Comparison of ENCODE assay signal across 8 mouse cellular contexts in the genomic region with DNA sequence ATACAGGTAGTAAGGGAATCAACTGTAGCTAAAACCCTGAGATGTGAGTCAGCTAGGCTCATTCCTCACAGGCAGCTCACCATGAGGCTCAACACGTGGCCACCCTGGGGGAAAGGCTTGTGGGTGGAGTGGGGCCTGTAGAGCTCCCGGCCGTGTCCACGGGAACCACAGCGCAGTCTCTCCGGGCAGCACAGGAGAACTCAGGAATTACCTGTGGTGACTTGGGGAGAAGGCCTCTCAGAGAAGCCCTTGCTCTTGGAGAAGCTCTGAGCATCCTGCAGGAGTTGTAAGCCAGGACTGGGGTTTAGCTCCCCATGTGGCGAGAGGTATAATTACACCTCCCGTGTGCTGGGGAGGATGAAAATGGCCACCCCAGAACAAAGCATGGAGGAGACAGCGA. TPM values are rescaled to one million over a fixed set of nuclear protein-coding genes. Genes with fewer than 3 reads are reported as not detected.
A peak's percentile ranks its signal among the peaks of the same experiment; 100 is the strongest.
DNase-seq lines count a peak whose midpoint lies in the region; ATAC-seq and TF ChIP-seq lines count a peak whose summit lies in the region.

No protein-coding gene starts in this region.

- no peaks in the 10 kb centered on the region for H3K36me3 ChIP-seq in hindbrain, embryonic 11.5 days (ENCODE audit: control insufficient read depth, insufficient read depth, low read length)
- no peaks in the 10 kb centered on the region for H3K36me3 ChIP-seq in hindbrain, embryonic 12.5 days
- no peaks in the 10 kb centered on the region for H3K36me3 ChIP-seq in E14TG2a.4 (ENCODE audit: insufficient read depth, low read length)
- H3K36me3 ChIP-seq in forebrain, embryonic 15.5 days = no peaks in the 10 kb centered on the region
- H3K36me3 ChIP-seq in intestine, embryonic 15.5 days = no peaks in the 10 kb centered on the region
- H3K36me3 ChIP-seq in lung, embryonic 14.5 days (ENCODE audit: insufficient read depth) = no peaks in the 10 kb centered on the region

- TF ChIP-seq CTCF in E14TG2a.4 (conservative IDR thresholded peaks at IDR 0.05; ENCODE audit: low read length) = peak; percentile 99
- TF ChIP-seq CTCF in lung, embryonic 14.5 days (IDR thresholded peaks at IDR 0.05; ENCODE audit: low read depth) = peak; percentile 91

- H3K4me2 ChIP-seq in hindbrain, embryonic 11.5 days (replicated peaks; ENCODE audit: low read depth, low read length) = no peak overlapping the region
- H3K4me2 ChIP-seq in hindbrain, embryonic 12.5 days (replicated peaks) = no peak overlapping the region; the same call in 1 of the 2 replicates
- H3K4me2 ChIP-seq in forebrain, embryonic 15.5 days (replicated peaks) = no peak overlapping the region
- no peak overlapping the region for H3K4me2 ChIP-seq in intestine, embryonic 15.5 days (replicated peaks)
- H3K4me2 ChIP-seq in lung, embryonic 14.5 days = no peak overlapping the region

- no peak overlapping the region for H3K4me3 ChIP-seq in hindbrain, embryonic 11.5 days (ENCODE audit: low read depth, low read length)
- H3K4me3 ChIP-seq in hindbrain, embryonic 12.5 days = no peak overlapping the region
- H3K4me3 ChIP-seq in E14TG2a.4 (replicated peaks; ENCODE audit: low read length) = 0 out of 2 replicates have a peak overlapping the region, but pooled peaks have one; percentile 1
- H3K4me3 ChIP-seq in forebrain, embryonic 15.5 days = no peak overlapping the region
- no peak overlapping the region for H3K4me3 ChIP-seq in intestine, embryonic 15.5 days (replicated peaks)
- H3K4me3 ChIP-seq in lung, embryonic 14.5 days (ENCODE audit: low read depth, low read length) = no peak overlapping the region

- DNase-seq in hindbrain, embryonic 11.5 days (ENCODE audit: low spot score) = peak; percentile 81
- peak; percentile 79 to 80 for DNase-seq in cerebellum, adult 18-20 months
- peak; percentile 88 for DNase-seq in lung, embryonic 14.5 days
- peak; percentile 85 for DNase-seq in retina, postnatal 1 day

- H3K4me1 ChIP-seq in hindbrain, embryonic 11.5 days (replicated peaks; ENCODE audit: control insufficient read depth, insufficient read depth, low read length) = no peaks in the 10 kb centered on the region
- peaks cover 6% of the 10 kb centered on the region for H3K4me1 ChIP-seq in hindbrain, embryonic 12.5 days
- peaks cover 84% of the 10 kb centered on the region for H3K4me1 ChIP-seq in E14TG2a.4 (replicated peaks; ENCODE audit: low read depth, low read length)
- H3K4me1 ChIP-seq in forebrain, embryonic 15.5 days = peaks cover 6% of the 10 kb centered on the region
- H3K4me1 ChIP-seq in intestine, embryonic 15.5 days (replicated peaks) = peaks cover 18% of the 10 kb centered on the region
- peaks cover 6% of the 10 kb centered on the region for H3K4me1 ChIP-seq in lung, embryonic 14.5 days (ENCODE audit: insufficient read depth)

- H3K9me3 ChIP-seq in hindbrain, embryonic 11.5 days (ENCODE audit: control insufficient read depth, low read length) = no peaks in the 10 kb centered on the region
- H3K9me3 ChIP-seq in hindbrain, embryonic 12.5 days (replicated peaks) = no peaks in the 10 kb centered on the region
- no peaks in the 10 kb centered on the region for H3K9me3 ChIP-seq in E14TG2a.4 (ENCODE audit: low read length)
- no peaks in the 10 kb centered on the region for H3K9me3 ChIP-seq in forebrain, embryonic 15.5 days
- H3K9me3 ChIP-seq in intestine, embryonic 15.5 days = no peaks in the 10 kb centered on the region
- H3K9me3 ChIP-seq in lung, embryonic 14.5 days (ENCODE audit: low read depth, low read length) = no peaks in the 10 kb centered on the region

- H3K9ac ChIP-seq in hindbrain, embryonic 11.5 days (ENCODE audit: low read depth, low read length) = no peak overlapping the region
- no peak overlapping the region for H3K9ac ChIP-seq in hindbrain, embryonic 12.5 days
- H3K9ac ChIP-seq in forebrain, embryonic 15.5 days (replicated peaks) = no peak overlapping the region
- no peak overlapping the region for H3K9ac ChIP-seq in intestine, embryonic 15.5 days
- H3K9ac ChIP-seq in lung, embryonic 14.5 days = no peak overlapping the region

- no peak overlapping the region for H3K27ac ChIP-seq in hindbrain, embryonic 11.5 days (ENCODE audit: low read depth, low read length)
- H3K27ac ChIP-seq in hindbrain, embryonic 12.5 days = no peak overlapping the region
- no peak overlapping the region for H3K27ac ChIP-seq in forebrain, embryonic 15.5 days (replicated peaks)
- peak overlapping the region; percentile 14; the same call in 1 of the 2 replicates for H3K27ac ChIP-seq in intestine, embryonic 15.5 days
- peak overlapping the region; percentile 26; the same call in 1 of the 2 replicates for H3K27ac ChIP-seq in lung, embryonic 14.5 days (ENCODE audit: low read depth)

- no peaks in the 10 kb centered on the region for H3K27me3 ChIP-seq in hindbrain, embryonic 11.5 days (ENCODE audit: control insufficient read depth, insufficient read depth, low read length)
- peaks cover 7% of the 10 kb centered on the region for H3K27me3 ChIP-seq in hindbrain, embryonic 12.5 days
- no peaks in the 10 kb centered on the region for H3K27me3 ChIP-seq in E14TG2a.4 (ENCODE audit: insufficient read depth, low read length)
- H3K27me3 ChIP-seq in forebrain, embryonic 15.5 days = no peaks in the 10 kb centered on the region
- H3K27me3 ChIP-seq in intestine, embryonic 15.5 days (replicated peaks) = no peaks in the 10 kb centered on the region
- H3K27me3 ChIP-seq in lung, embryonic 14.5 days (ENCODE audit: insufficient read depth, low read length) = no peaks in the 10 kb centered on the region

- 27% methylated on average over 9 of the region's 9 CpGs for WGBS in hindbrain, embryonic 11.5 days
- 23% methylated on average over 9 of the region's 9 CpGs for WGBS in hindbrain, embryonic 12.5 days
- WGBS in forebrain, embryonic 15.5 days = 22% methylated on average over 9 of the region's 9 CpGs
- WGBS in intestine, embryonic 15.5 days = 19% methylated on average over 9 of the region's 9 CpGs
- 18% methylated on average over 9 of the region's 9 CpGs for WGBS in lung, embryonic 14.5 days

- ATAC-seq in hindbrain, embryonic 11.5 days (ENCODE audit: low FRiP score) = 0 out of 2 replicates have a peak, but pooled peaks have one; percentile 30
- no peak for ATAC-seq in hindbrain, embryonic 12.5 days (ENCODE audit: low FRiP score)
- 0 out of 2 replicates have a peak, but pooled peaks have one; percentile 38 for ATAC-seq in forebrain, embryonic 15.5 days (replicated peaks)
- peak; percentile 36 for ATAC-seq in intestine, embryonic 15.5 days
- ATAC-seq in lung, embryonic 14.5 days (ENCODE audit: insufficient read depth) = peak; percentile 40; the same call in 1 of the 2 replicates

RNA-seq across cellular contexts. Expression of a gene that starts 25.7 kb away (rescaled TPM):
- polyA plus RNA-seq in hindbrain, embryonic 11.5 days (2014; fragmentation: Nextera tagmentation; extraction: Ambion mirVana) = 13.8 and 14.6 TPM in 2 replicates
- polyA plus RNA-seq in hindbrain, embryonic 12.5 days (2016; fragmentation: Nextera tagmentation; extraction: Ambion mirVana) = 11.8 and 15.8 TPM in 2 replicates
- 5.5 and 5.9 TPM in 2 replicates for polyA plus RNA-seq in forebrain, embryonic 15.5 days (2015; fragmentation: Nextera tagmentation; extraction: Ambion mirVana)
- polyA plus RNA-seq in intestine, embryonic 15.5 days (2015; fragmentation: Nextera tagmentation; extraction: Ambion mirVana) = 26.6 and 29.9 TPM in 2 replicates
- polyA plus RNA-seq in lung, embryonic 14.5 days (2014; fragmentation: Nextera tagmentation; extraction: Ambion mirVana) = 18.3 and 24.6 TPM in 2 replicates

RNA-seq across cellular contexts. Expression of a gene that starts 37.5 kb away (rescaled TPM):
- 14.6 and 19.0 TPM in 2 replicates for polyA plus RNA-seq in hindbrain, embryonic 11.5 days (2014; fragmentation: Nextera tagmentation; extraction: Ambion mirVana)
- polyA plus RNA-seq in hindbrain, embryonic 12.5 days (2016; fragmentation: Nextera tagmentation; extraction: Ambion mirVana) = 56.8 and 57.9 TPM in 2 replicates
- 50.6 and 53.5 TPM in 2 replicates for polyA plus RNA-seq in forebrain, embryonic 15.5 days (2015; fragmentation: Nextera tagmentation; extraction: Ambion mirVana)
- 41.0 and 42.6 TPM in 2 replicates for polyA plus RNA-seq in intestine, embryonic 15.5 days (2015; fragmentation: Nextera tagmentation; extraction: Ambion mirVana)
- polyA plus RNA-seq in lung, embryonic 14.5 days (2014; fragmentation: Nextera tagmentation; extraction: Ambion mirVana) = 22.9 and 24.4 TPM in 2 replicates

RNA-seq across cellular contexts. Expression of a gene that starts 54.8 kb away (rescaled TPM):
- 328 and 353 TPM in 2 replicates for polyA plus RNA-seq in hindbrain, embryonic 11.5 days (2014; fragmentation: Nextera tagmentation; extraction: Ambion mirVana)
- 271 and 305 TPM in 2 replicates for polyA plus RNA-seq in hindbrain, embryonic 12.5 days (2016; fragmentation: Nextera tagmentation; extraction: Ambion mirVana)
- polyA plus RNA-seq in forebrain, embryonic 15.5 days (2015; fragmentation: Nextera tagmentation; extraction: Ambion mirVana) = 326 and 357 TPM in 2 replicates
- polyA plus RNA-seq in intestine, embryonic 15.5 days (2015; fragmentation: Nextera tagmentation; extraction: Ambion mirVana) = 363 and 364 TPM in 2 replicates
- polyA plus RNA-seq in lung, embryonic 14.5 days (2014; fragmentation: Nextera tagmentation; extraction: Ambion mirVana) = 315 and 321 TPM in 2 replicates

RNA-seq across cellular contexts. Expression of a gene that starts 59.2 kb away (rescaled TPM):
- 6.6 and 7.2 TPM in 2 replicates for polyA plus RNA-seq in hindbrain, embryonic 11.5 days (2014; fragmentation: Nextera tagmentation; extraction: Ambion mirVana)
- polyA plus RNA-seq in hindbrain, embryonic 12.5 days (2016; fragmentation: Nextera tagmentation; extraction: Ambion mirVana) = 10.1 and 10.7 TPM in 2 replicates
- 30.8 and 32.1 TPM in 2 replicates for polyA plus RNA-seq in forebrain, embryonic 15.5 days (2015; fragmentation: Nextera tagmentation; extraction: Ambion mirVana)
- polyA plus RNA-seq in intestine, embryonic 15.5 days (2015; fragmentation: Nextera tagmentation; extraction: Ambion mirVana) = 4.5 and 4.7 TPM in 2 replicates
- polyA plus RNA-seq in lung, embryonic 14.5 days (2014; fragmentation: Nextera tagmentation; extraction: Ambion mirVana) = 4.5 and 5.7 TPM in 2 replicates

Comparison
In these comparisons a context has a peak if more than half of its experiments do, and no peak if none do; other contexts are left out.
1. H3K27ac ChIP-seq: peak in intestine, embryonic 15.5 days (single experiment) and lung, embryonic 14.5 days (single experiment); none in hindbrain, embryonic 11.5 days (single experiment), hindbrain, embryonic 12.5 days (single experiment) and forebrain, embryonic 15.5 days (single experiment).
2. Peak in every context shown above with its lines, with median percentiles within 50 percentile points of each other: DNase-seq.